Mouse (Mus musculus) Muller cell, postnatal 12 days (primary cell): ENCODE measurements at regions not wholly inside any gene's neighbourhood (a gene's known extent, or its start where the extent isn't known, plus 50 kb on each side); places are given as distances from the start of the nearest gene placed in this dataset.
A peak's percentile ranks its signal among the peaks of the same experiment; 100 is the strongest.

ENCODE experiments used
- DNase-seq: peaks from one replicate; pipeline ENCODE4 v3.0.0-alpha.2; 2015; ENCODE audit errors: inconsistent ontology term

DNA sequence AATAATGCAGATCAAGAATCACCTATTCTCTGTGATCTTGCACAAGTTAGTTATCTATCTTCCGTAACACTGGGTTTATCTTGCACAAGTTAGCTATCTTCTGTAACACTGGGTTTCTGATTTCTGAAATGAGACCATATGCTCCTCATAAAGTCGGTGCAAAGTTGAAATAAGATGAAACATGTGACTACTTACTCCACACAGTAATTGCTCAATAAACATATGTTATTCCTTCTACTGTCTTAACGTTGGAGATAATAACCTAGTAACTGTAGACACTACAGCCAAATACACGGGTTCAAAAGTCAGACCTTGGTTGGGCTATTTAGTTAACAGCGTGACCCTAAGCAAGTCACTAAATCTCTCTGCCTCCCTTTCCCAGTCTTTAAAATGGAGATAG lies 65.8 kb upstream of the Atp11b start:
- no peak for DNase-seq

DNA sequence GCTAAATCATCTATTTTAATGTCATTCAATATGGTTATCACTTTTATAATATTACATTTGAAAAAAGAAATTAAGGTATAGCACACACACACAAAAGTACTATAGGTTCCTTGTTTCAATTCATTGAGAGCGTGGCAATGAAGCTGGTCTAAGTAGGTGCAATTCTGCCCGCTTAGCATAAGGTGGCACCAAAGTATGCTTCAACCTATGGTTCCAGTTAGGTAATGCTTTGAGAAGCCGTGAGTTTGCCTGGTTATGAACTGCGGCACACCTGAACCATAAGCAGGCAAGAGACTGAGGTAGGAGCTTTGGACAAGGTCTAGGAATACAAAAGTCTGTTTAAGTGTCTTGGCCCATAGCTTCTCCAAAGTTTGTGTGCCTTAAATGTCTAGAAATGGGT lies 65.1 kb upstream of the Atp11b start:
- peak; percentile 19 for DNase-seq

DNA sequence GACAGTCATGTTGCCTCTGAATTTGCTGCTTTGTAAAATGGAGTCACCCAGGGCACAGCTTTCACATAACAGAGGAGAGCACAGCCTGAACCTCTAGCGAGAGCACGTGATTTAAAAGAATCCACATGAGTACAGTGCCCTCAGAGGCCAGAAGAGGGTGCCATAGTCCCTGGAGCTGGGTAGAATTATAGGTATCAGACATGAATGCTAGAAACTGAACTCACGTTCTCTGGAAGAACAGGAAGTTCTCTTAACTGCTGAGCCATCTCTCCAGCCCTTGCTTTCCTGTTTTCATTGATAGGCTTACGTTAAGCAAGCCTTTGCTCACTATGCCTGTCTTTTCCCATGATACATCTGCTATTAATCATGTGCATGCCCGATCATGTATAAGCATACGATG lies 60.9 kb upstream of the Atp11b start:
- peak; percentile 20 for DNase-seq

GRCm38 (mm10) chr3:35693551-35693950 lies 60.4 kb upstream of the Atp11b start:
- DNase-seq: no peak

GRCm38 (mm10) chr3:35694241-35694640 lies 59.7 kb upstream of the Atp11b start:
- DNase-seq: peak; percentile 38

GRCm38 (mm10) chr3:35695859-35696258 lies 58.0 kb upstream of the Atp11b start:
- DNase-seq: no peak

DNA sequence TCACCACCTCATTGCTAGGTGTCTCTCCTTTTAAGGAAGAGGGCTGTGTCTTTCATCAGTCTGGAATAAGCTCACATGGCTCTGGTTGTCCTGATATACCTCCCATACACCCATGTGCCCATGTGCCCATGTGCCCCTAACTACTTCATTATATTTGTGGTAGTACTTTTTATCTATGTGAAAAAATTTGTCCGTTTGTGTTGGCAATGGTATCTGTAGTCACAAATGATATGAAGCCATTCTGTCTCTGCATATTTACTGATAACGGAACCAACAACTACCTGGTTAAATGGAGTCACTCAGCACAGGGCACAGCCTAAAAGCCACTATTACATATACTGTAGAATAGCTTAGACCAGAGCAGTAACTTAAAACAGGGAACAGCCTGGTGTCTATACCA lies 54.6 kb upstream of the Atp11b start:
- DNase-seq: no peak

DNA sequence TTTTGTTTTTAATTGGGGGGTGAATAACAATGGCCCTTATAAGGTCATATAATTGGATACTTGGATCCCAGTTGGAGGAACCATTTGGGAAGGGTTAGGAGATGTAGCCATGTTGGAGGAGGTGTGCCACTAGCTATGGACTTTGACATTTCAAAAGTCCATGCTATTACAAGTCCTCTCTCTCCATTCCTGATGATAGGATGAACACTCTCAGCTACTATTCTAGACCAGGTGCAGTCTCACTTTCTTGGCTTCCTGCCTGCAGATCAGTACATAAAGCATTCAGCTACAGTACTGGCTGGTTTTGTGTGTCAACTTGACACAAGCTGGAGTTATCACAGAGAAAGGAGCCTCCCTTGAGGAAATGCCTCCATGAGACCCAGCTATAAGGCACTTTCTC lies 53.9 kb upstream of the Atp11b start:
- no peak for DNase-seq

DNA sequence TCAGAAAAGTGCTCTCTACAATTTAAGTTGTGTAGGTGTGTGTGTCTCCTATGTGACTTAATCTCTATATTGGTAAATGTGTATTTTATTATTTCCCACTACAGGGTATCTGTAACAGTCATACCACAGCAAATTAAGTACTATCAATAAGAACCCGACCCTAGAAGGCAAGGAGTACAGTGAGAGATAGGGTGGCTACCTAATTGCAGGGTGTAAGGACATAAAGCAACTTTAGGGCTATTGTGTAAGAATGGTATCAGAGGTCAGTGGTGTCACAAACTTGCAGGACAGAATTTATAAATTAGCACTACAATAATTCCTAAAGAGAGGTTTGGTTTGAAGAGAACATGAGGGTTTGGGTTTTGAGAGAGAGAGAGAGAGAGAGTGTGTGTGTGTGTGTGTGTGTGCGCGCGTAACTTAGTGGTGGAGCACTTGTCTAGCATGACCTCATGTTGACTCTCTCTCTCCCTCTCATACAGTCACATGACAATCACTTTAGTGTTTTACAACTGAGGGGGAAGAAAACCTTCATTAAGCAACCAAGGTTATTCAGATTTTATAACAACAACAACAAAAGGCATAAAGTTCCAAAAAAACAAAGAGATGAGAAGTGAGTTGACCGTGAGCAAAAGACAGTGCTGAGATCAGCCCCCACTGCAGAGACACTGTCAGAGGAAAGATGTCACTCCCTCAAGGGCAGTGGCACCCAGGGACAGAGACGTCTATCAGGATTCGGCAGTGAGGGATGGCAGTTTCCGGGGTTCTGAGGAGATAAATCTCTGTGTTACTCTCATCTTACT lies 50.2 kb upstream of the Atp11b start:
- DNase-seq: no peak
